Mouse (Mus musculus) left cerebral cortex, postnatal 36 days (tissue): ENCODE data around the gene Zswim8. TPM values are rescaled to one million over a fixed set of nuclear protein-coding genes. Genes with fewer than 3 reads are reported as not detected.
"Not testable (repeated sequence)": the region's sequence is repeated elsewhere in the genome, so short reads cannot be mapped to it uniquely, and the experiment has no call there.

ENCODE experiments used
- DNase-seq, 2 experiments: peaks; one replicate each; pipeline ENCODE4 v3.0.0; 2021 to 2022; ENCODE audit warnings: low spot score in 2 of 2, mixed read lengths in 1 of 2
- intact Hi-C: fragments of 180-260 bp; cut with DNase I; formaldehyde crosslinking; loops from one replicate; pipeline ENCODE4 v1.15.1; 2025
- total RNA-seq, 2 experiments: library from RNA; stranded (reverse); gene quantifications; 2 replicates each; pipeline ENCODE4 v1.2.3; 2021

Gene Zswim8
- total RNA-seq, 2 experiments from 2014 or later, result 131 to 196 TPM

DNA sequence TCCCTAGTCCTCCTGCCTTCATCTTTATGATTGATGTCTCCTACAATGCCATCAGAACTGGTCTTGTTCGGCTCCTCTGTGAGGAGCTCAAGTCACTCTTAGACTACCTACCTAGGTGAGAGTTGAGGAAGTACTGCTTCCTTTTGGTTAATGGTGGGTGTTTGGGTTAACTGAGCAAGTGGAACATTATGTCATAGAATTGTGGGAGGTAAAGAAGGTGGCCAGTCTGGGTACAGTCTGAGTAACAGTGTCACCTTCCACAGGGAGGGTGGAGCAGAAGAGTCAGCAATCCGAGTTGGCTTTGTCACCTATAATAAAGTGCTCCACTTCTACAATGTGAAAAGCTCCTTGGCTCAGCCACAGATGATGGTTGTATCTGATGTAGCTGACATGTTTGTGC lies 18.3 kb upstream of the Zswim8 start:
- no peak for DNase-seq
- intact Hi-C loops, result no loop called here

DNA sequence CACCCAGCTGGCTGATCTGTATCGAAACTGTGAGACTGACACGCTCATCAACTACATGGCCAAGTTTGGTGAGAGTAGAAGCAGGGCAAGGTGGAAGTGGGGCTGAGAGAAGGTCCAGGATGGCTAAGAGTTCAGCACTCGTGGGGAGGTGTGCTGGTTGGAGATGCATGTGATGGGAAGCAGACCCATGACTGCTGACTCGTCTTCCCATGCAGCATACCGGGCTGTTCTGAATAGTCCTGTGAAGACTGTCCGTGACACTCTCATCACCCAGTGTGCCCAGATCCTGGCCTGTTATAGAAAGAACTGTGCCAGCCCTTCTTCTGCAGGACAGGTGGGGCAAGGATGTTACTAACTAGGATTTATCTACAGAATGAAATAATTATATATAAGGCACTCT lies 15.6 kb upstream of the Zswim8 start:
- DNase-seq, result no peak
- intact Hi-C loops, result no loop called here

DNA sequence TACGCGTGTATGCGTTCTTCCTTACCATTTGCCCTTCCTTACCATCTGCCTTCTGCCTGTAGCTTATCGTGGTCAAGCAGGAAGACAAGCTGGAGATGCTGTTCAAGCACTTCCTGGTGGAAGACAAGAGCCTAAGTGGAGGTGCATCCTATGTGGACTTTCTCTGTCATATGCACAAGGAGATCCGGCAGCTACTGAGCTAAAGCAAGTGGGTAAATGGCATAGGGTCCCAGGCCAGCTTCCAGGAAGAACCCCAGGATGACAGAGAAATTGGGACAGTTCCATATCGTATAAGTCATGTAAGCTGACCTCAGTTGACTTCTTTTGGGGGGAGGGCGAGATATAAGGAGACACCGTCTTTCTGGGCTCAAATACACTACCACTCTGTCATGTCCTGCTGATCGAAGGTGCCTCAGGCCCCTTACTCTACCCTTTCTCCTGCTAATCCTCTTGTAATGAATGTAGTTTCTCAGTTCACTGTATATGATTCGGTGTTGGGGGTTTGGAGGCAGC lies 13.7 kb upstream of the Zswim8 start:
- intact Hi-C loops, result no loop called here
- DNase-seq, result no peak

DNA sequence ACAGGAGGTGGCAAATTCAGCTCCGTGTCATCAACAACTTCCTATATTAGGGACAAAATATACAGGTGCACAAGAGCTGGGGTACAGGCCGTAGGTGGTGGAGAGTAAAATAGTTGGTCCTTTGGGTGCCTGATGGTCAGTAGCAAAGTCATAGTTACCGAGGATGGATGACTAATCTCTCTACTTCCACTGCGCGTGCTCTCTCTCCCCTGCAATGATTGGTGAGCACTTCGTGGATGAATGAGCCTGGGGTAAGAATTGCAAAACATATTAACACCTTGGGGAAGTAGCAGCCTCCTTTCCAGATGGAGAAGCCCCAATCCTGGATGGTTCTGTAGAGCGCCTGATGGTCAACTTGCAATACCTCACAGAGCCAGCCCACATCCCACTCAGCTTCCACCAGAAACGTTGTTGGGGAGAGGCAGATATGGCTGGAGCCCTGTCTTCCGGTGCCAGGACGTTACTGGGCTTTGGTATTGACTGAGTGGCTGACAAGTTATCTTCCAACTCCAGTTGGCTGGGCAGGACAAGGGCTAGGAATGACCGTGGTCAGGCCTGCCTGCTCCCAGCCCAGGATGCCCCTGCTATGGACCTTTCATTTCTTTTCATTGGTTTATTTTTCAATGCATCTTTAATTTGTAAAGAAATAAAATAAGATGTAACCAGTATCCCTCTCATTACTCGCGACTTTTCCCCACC lies 13.0 kb upstream of the Zswim8 start:
- intact Hi-C loops, result no loop called here
- peak; percentile 22 to 25 for DNase-seq

DNA sequence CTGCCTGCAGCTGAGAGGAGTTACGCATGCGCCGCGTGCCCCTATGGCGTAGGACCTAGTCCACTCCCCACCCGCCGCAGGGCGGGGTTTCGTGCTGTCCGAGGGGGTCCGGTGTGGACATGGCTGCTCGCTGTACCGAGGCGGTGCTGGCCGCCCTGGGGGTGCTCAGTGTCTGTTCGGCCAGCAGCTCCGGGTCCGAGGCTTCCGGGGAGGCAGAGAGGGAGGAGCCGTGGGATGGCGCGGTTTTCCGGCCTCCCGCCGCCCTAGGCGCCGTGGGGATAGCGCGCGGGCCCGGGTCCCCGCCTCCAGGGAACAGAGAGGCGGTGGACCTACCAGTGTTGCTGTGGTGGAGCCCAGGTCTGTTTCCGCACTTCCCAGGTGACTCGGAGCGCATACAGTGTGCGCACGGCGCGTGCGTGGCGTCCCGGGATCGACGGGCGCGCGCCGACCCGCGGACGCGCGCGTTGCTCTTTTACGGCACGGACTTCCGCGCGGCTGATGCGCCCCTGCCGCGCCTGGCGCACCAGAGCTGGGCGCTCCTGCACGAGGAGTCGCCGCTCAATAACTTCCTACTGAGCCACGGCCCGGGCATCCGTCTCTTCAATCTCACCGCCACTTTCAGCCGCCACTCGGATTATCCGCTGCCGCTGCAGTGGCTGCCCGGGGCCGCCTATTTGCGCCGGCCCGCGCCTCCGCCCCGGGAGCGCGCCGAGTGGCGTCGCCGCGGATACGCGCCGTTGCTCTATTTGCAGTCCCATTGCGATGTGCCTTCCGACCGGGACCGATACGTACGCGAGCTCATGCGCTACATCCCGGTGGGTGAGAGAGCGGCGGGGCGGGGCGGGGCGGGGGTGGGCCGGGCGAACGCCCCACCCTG lies 12.2 kb upstream of the Zswim8 start, which contains the start of gene Fut11:
Gene Fut11, plus strand, starts transcription at position 85 of the 877 bp plus-strand sequence.
- intact Hi-C loops, result no loop called here
- DNase-seq, result peak; percentile 81 to 87

DNA sequence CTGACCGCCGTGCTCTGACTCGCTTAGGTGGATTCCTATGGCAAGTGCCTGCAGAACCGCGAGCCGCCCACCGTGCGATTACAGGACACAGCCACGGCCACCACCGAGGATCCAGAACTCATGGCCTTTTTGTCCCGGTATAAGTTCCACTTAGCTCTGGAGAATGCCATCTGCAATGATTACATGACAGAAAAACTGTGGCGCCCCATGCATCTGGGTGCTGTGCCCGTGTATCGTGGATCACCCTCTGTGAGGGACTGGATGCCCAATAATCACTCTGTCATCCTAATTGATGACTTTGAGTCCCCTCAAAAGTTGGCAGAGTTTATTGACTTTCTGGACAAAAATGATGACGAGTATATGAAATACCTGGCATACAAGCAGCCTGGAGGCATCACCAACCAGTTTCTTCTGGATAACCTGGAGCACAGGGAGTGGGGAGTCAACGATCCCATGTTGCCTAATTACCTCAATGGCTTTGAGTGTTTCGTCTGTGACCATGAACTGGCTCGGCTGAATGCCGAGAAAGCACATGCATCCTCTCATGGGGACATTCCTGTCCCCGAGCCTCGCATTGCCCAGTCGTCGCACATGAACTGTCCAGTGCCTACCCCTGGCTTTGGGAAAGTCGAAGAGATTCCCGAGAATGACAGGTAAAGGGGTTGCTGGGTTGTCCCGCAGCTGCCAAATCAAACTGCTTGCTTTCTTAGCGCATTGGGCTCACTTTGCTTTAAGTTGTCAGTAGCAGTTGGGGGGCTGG lies 11.4 kb upstream of the Zswim8 start:
- intact Hi-C loops, result no loop called here
- no peak for DNase-seq

DNA sequence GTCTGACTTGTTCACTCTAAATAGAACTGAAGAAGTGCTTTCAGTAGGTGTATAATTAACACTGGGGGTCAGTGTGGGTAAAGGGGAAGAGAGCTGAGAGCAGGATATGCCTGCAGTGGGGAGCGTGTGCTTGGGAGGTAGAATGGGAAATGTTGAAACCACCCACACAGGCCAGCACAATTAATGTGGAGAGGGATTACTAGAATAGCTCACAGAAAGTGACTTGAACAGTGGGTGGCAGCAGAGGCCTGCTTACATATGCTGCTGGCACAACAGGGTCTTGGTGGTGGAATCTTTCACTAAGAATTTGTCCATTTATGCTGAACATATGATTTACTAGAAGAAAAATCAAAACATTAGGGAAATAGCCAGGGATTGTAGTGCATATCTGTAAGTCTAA lies 10.4 kb upstream of the Zswim8 start:
- peak in 1 of 2 experiments; percentile 32 for DNase-seq
- intact Hi-C loops, result no loop called here

- DNase-seq, result no peak
- intact Hi-C loops, result no loop called here
These were observed 8.8 kb upstream of the Zswim8 start for GRCm38 (mm10) chr14:20698515-20698914.

- no peak for DNase-seq
- intact Hi-C loops, result no loop called here
These were observed 7.0 kb upstream of the Zswim8 start for GRCm38 (mm10) chr14:20700362-20700761.

DNA sequence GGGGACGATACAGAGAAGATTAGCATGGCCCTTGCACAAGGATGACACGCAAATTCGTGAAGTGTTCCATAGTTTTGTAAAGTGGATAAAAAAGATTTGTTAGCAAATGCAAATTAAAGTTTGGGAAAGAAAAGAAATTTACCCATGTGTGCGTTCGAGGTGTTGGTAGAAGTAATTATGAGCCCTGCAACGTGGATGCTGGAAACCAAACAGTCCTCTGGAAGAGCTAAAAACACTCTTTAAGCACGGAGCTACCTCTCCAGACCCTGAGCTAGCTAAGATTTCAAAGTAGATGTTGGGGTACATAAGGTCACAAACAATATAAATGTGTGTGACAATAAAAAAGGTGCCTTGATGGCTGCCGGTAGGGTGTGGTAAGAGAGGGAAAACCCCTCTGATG lies 5.8 kb upstream of the Zswim8 start:
- intact Hi-C loops, result no loop called here

DNA sequence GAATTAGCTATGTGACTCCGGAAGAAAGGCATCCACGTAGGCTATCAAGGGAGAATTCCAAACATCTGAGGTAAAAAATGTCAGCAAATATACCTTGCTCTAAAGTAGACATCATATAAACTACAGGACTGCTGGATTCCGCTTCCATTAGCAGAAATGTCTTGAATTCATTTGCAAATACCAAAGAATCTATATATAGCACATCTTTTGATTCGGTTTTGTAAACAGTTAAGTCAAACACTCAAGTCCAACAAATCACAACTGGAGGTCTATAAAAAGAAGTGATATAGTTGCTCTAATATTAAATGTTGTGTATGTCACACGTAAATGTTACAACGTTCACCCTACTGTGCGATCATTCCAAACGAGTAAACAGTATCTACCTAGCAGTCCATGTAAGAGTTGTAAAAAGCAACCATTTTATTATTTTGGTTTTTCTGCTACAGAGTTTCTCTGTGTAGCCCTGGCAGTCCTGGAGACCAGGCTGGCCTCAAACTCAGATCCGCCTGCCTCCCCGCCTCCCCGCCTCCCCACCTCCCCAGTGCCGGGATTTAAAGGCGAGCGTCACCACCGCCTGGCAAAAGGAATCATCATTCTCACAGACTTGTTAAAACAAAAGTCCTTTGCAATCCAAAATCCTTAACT lies 5.1 kb upstream of the Zswim8 start:
- intact Hi-C loops, result no loop called here
- DNase-seq, result no peak

More for the DNA sequence above, 5.8 kb upstream of the Zswim8 start:
- no peak for DNase-seq

GRCm38 (mm10) chr14:20702741-20703381 lies 4.5 kb upstream of the Zswim8 start, which contains the start of gene Chchd1:
TSS of gene Chchd1 (plus strand) at chr14:20703006.
- intact Hi-C loops, result no loop called here

DNA sequence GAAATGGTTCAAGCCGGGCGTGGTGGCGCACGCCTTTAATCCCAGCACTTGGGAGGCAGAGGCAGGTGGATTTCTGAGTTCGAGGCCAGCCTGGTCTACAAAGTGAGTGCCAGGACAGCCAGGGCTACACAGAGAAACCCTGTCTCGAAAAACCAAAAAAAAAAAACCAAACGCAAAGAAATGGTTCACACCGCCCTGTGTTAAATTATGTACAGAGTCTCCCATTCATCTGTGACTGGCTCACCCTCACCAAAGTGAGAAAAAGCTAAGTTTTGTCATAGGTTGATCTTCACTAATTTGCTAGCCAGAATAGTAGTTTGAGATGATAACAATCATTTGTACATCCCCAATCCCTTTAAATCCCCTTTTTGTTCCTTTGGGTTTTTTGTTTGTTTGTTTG lies 3.9 kb upstream of the Zswim8 start:
- intact Hi-C loops, DNase-seq: not testable (repeated sequence)

More at GRCm38 (mm10) chr14:20702741-20703381, 4.5 kb upstream of the Zswim8 start, which contains the start of gene Chchd1:
- peak; percentile 92 to 94 for DNase-seq

DNA sequence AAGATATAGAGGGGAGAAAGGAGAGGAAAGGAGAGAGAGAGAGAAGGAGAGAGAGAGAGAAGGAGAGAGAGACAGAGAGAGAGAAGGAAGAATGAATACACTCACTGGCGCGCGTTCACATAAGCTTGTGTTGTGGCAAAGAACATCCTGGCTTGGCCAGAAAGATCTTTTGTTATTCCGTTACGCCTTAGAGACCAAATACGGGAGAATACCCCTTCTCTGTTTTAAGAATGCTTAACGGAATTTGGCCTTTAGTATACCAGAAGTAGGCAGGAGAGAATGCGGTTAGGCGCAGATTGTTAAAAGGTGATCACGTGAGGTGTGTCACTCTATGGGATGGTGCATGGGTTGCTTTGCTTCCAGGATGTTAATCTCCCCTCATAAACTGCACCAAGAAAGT lies 887 bp downstream of the Zswim8 start:
- intact Hi-C loops, result no loop called here
- no peak for DNase-seq

DNA sequence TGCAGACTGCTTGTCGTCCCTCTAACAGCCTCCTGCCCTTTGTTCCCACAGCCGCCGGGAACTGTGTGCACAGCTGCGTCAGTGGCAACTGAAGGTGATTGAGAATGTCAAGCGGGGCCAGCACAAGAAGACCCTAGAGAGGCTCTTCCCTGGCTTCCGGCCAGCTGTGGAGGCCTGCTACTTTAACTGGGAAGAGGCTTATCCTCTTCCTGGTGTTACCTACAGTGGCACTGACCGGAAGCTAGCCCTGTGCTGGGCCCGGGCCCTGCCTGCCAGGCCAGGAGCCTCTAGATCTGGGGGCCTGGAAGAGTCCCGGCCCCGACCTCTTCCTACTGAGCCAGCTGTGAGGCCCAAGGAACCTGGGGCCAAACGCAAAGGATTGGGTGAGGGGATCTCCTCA lies 6.5 kb downstream of the Zswim8 start:
- no peak for DNase-seq
- intact Hi-C loops, result no loop called here

- no peak for DNase-seq
- intact Hi-C loops, result no loop called here
These were observed 11.1 kb downstream of the Zswim8 start for GRCm38 (mm10) chr14:20718443-20718842.

DNA sequence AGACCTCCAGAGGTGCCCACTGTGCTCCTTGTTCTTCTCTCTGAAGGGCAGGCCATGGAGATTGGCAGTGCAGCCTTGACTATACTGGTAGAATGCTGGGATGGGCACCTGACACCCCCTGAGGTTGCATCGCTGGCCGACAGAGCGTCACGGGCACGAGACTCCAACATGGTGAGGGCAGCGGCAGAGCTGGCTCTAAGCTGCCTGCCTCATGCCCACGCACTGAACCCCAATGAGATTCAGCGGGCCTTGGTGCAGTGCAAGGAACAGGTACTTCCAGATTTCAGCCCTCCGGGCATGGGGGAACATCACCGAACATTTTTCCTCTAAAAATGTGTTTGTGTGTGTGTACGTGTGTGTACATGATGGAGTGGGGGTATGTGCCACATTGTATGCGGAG lies 12.4 kb downstream of the Zswim8 start:
- intact Hi-C loops, result no loop called here
- DNase-seq, result no peak

DNA sequence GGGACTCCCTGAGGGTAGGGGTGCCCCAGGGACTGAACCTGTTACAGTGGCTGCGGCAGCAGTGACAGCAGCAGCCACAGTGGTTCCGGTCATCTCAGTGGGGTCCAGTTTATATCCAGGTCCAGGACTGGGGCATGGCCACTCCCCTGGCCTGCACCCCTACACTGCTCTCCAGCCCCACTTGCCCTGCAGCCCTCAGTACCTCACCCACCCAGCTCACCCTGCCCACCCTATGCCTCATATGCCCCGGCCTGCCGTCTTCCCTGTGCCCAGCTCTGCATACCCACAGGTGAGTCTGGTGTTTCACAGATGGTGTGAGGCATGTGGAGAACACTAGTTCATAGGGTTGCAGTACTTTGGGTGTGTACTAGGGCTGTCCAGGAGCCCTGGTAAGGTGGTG lies 14.0 kb downstream of the Zswim8 start:
- intact Hi-C loops, result no loop called here
- no peak for DNase-seq

- intact Hi-C loops, result no loop called here
- DNase-seq, result no peak
These were observed 15.7 kb downstream of the Zswim8 start for GRCm38 (mm10) chr14:20723006-20723405.
